Mouse (Mus musculus): ENCODE results near the gene Dtx3l. TPM values are rescaled to one million over a fixed set of nuclear protein-coding genes. Genes with fewer than 3 reads are reported as not detected.

Gene Dtx3l
- polyA plus RNA-seq, 1 experiment from 2014 or later = 7.7 TPM

GRCm38 (mm10) chr16:35941382-35941781 is 2.4 kb upstream of the Dtx3l start:
- H3K36me3 ChIP-seq (ENCODE audit: control insufficient read depth, insufficient read depth, low read length) = no peaks in the 10 kb centered on the region
- H3K9ac ChIP-seq (replicated peaks; ENCODE audit: low read depth, low read length) = no peak overlapping the region
- H3K4me2 ChIP-seq (replicated peaks; ENCODE audit: low read depth, low read length) = no peak overlapping the region
- H3K9me3 ChIP-seq (ENCODE audit: control insufficient read depth, low read depth, low read length) = no peaks in the 10 kb centered on the region
- peaks cover 3% of the 10 kb centered on the region; the same call in 1 of the 2 replicates for H3K4me1 ChIP-seq (ENCODE audit: control insufficient read depth, insufficient read depth, low read length)
- H3K27ac ChIP-seq (ENCODE audit: low read length) = no peak overlapping the region
- ATAC-seq (ENCODE audit: insufficient number of reproducible peaks, insufficient read depth, low FRiP score, low read depth) = no peak
- 85% methylated on average over 7 of the region's 7 CpGs for WGBS
- no peaks in the 10 kb centered on the region for H3K27me3 ChIP-seq (ENCODE audit: control insufficient read depth, insufficient read depth, low read length)
- no peak overlapping the region for H3K4me3 ChIP-seq (ENCODE audit: low read depth, low read length)

- no peak overlapping the region for H3K9ac ChIP-seq (replicated peaks; ENCODE audit: low read depth, low read length)
- H3K9me3 ChIP-seq (ENCODE audit: control insufficient read depth, low read depth, low read length) = no peaks in the 10 kb centered on the region
- no peaks in the 10 kb centered on the region for H3K36me3 ChIP-seq (ENCODE audit: control insufficient read depth, insufficient read depth, low read length)
- no peak overlapping the region for H3K27ac ChIP-seq (ENCODE audit: low read length)
- peak overlapping the region; percentile 60 for H3K4me3 ChIP-seq (ENCODE audit: low read depth, low read length)
- no peaks in the 10 kb centered on the region for H3K27me3 ChIP-seq (ENCODE audit: control insufficient read depth, insufficient read depth, low read length)
- WGBS = 14% methylated on average over 9 of the region's 9 CpGs
- peaks cover 3% of the 10 kb centered on the region; the same call in 1 of the 2 replicates for H3K4me1 ChIP-seq (ENCODE audit: control insufficient read depth, insufficient read depth, low read length)
- peak; percentile 48; the same call in 1 of the 2 replicates for ATAC-seq (ENCODE audit: insufficient number of reproducible peaks, insufficient read depth, low FRiP score, low read depth)
- H3K4me2 ChIP-seq (replicated peaks; ENCODE audit: low read depth, low read length) = peak overlapping the region; percentile 56
Observed at GRCm38 (mm10) chr16:35939690-35940089, 739 bp upstream of the Dtx3l start.

- H3K4me1 ChIP-seq (ENCODE audit: control insufficient read depth, insufficient read depth, low read length) = peaks cover 3% of the 10 kb centered on the region; the same call in 1 of the 2 replicates
- 13% methylated on average over 6 of the region's 6 CpGs for WGBS
- no peak overlapping the region for H3K27ac ChIP-seq (ENCODE audit: low read length)
- H3K9ac ChIP-seq (replicated peaks; ENCODE audit: low read depth, low read length) = peak overlapping the region; percentile 31
- no peak; the same call in 1 of the 2 replicates for ATAC-seq (ENCODE audit: insufficient number of reproducible peaks, insufficient read depth, low FRiP score, low read depth)
- peak overlapping the region; percentile 56 for H3K4me2 ChIP-seq (replicated peaks; ENCODE audit: low read depth, low read length)
- no peaks in the 10 kb centered on the region for H3K27me3 ChIP-seq (ENCODE audit: control insufficient read depth, insufficient read depth, low read length)
- H3K9me3 ChIP-seq (ENCODE audit: control insufficient read depth, low read depth, low read length) = no peaks in the 10 kb centered on the region
- H3K36me3 ChIP-seq (ENCODE audit: control insufficient read depth, insufficient read depth, low read length) = no peaks in the 10 kb centered on the region
- peak overlapping the region; percentile 60 for H3K4me3 ChIP-seq (ENCODE audit: low read depth, low read length)
Observed at GRCm38 (mm10) chr16:35939261-35939660, 310 bp upstream of the Dtx3l start.

- ATAC-seq (ENCODE audit: insufficient number of reproducible peaks, insufficient read depth, low FRiP score, low read depth) = no peak
- Histone ChIP-seq H3K27me3 (ENCODE audit: control insufficient read depth, insufficient read depth, low read length) (no peaks in the 10 kb centered on the region), H3K4me2 (replicated peaks; ENCODE audit: low read depth, low read length) (no peak overlapping the region), H3K9ac (replicated peaks; ENCODE audit: low read depth, low read length) (no peak overlapping the region), H3K9me3 (ENCODE audit: control insufficient read depth, low read depth, low read length) (no peaks in the 10 kb centered on the region), H3K27ac (ENCODE audit: low read length) (no peak overlapping the region), H3K4me3 (ENCODE audit: low read depth, low read length) (no peak overlapping the region), H3K36me3 (ENCODE audit: control insufficient read depth, insufficient read depth, low read length) (no peaks in the 10 kb centered on the region), H3K4me1 (ENCODE audit: control insufficient read depth, insufficient read depth, low read length) (no peaks in the 10 kb centered on the region)
- 74% methylated on average over 10 of the region's 10 CpGs for WGBS
Observed at GRCm38 (mm10) chr16:35933181-35933580, 5.8 kb downstream of the Dtx3l start.

- no peak overlapping the region for H3K4me3 ChIP-seq (ENCODE audit: low read depth, low read length)
- H3K4me1 ChIP-seq (ENCODE audit: control insufficient read depth, insufficient read depth, low read length) = no peaks in the 10 kb centered on the region
- no peak overlapping the region for H3K27ac ChIP-seq (ENCODE audit: low read length)
- WGBS = 86% methylated on average over 19 of the region's 19 CpGs
- H3K4me2 ChIP-seq (replicated peaks; ENCODE audit: low read depth, low read length) = no peak overlapping the region
- no peaks in the 10 kb centered on the region for H3K27me3 ChIP-seq (ENCODE audit: control insufficient read depth, insufficient read depth, low read length)
- no peaks in the 10 kb centered on the region for H3K9me3 ChIP-seq (ENCODE audit: control insufficient read depth, low read depth, low read length)
- no peak overlapping the region for H3K9ac ChIP-seq (replicated peaks; ENCODE audit: low read depth, low read length)
- no peaks in the 10 kb centered on the region for H3K36me3 ChIP-seq (ENCODE audit: control insufficient read depth, insufficient read depth, low read length)
- no peak for ATAC-seq (ENCODE audit: insufficient number of reproducible peaks, insufficient read depth, low FRiP score, low read depth)
Observed at GRCm38 (mm10) chr16:35932179-35933055, 6.5 kb downstream of the Dtx3l start.

- H3K27ac ChIP-seq (ENCODE audit: low read length) = no peak overlapping the region
- H3K4me3 ChIP-seq (ENCODE audit: low read depth, low read length) = no peak overlapping the region
- H3K36me3 ChIP-seq (ENCODE audit: control insufficient read depth, insufficient read depth, low read length) = no peaks in the 10 kb centered on the region
- no peak for ATAC-seq (ENCODE audit: insufficient number of reproducible peaks, insufficient read depth, low FRiP score, low read depth)
- H3K4me1 ChIP-seq (ENCODE audit: control insufficient read depth, insufficient read depth, low read length) = no peaks in the 10 kb centered on the region
- WGBS = 84% methylated on average over 5 of the region's 5 CpGs
- H3K9me3 ChIP-seq (ENCODE audit: control insufficient read depth, low read depth, low read length) = no peaks in the 10 kb centered on the region
- H3K27me3 ChIP-seq (ENCODE audit: control insufficient read depth, insufficient read depth, low read length) = no peaks in the 10 kb centered on the region
- H3K9ac ChIP-seq (replicated peaks; ENCODE audit: low read depth, low read length) = no peak overlapping the region
- H3K4me2 ChIP-seq (replicated peaks; ENCODE audit: low read depth, low read length) = no peak overlapping the region
Observed at GRCm38 (mm10) chr16:35924341-35924740, 14.6 kb downstream of the Dtx3l start.

- ATAC-seq (ENCODE audit: insufficient number of reproducible peaks, insufficient read depth, low FRiP score, low read depth) = no peak
- no peak overlapping the region for H3K4me3 ChIP-seq (ENCODE audit: low read depth, low read length)
- H3K9me3 ChIP-seq (ENCODE audit: control insufficient read depth, low read depth, low read length) = no peaks in the 10 kb centered on the region
- no peak overlapping the region for H3K27ac ChIP-seq (ENCODE audit: low read length)
- no peaks in the 10 kb centered on the region for H3K36me3 ChIP-seq (ENCODE audit: control insufficient read depth, insufficient read depth, low read length)
- H3K27me3 ChIP-seq (ENCODE audit: control insufficient read depth, insufficient read depth, low read length) = no peaks in the 10 kb centered on the region
- H3K4me1 ChIP-seq (ENCODE audit: control insufficient read depth, insufficient read depth, low read length) = no peaks in the 10 kb centered on the region
- 75% methylated on average over 7 of the region's 7 CpGs for WGBS
- H3K4me2 ChIP-seq (replicated peaks; ENCODE audit: low read depth, low read length) = no peak overlapping the region
- H3K9ac ChIP-seq (replicated peaks; ENCODE audit: low read depth, low read length) = no peak overlapping the region
Observed at GRCm38 (mm10) chr16:35923546-35924198, 15.3 kb downstream of the Dtx3l start.

GRCm38 (mm10) chr16:35922301-35922895 is 16.6 kb downstream of the Dtx3l start:
- Histone ChIP-seq H3K4me1 (ENCODE audit: control insufficient read depth, insufficient read depth, low read length) (no peaks in the 10 kb centered on the region), H3K27ac (ENCODE audit: low read length) (no peak overlapping the region), H3K9me3 (ENCODE audit: control insufficient read depth, low read depth, low read length) (no peaks in the 10 kb centered on the region), H3K4me3 (ENCODE audit: low read depth, low read length) (no peak overlapping the region), H3K27me3 (ENCODE audit: control insufficient read depth, insufficient read depth, low read length) (no peaks in the 10 kb centered on the region), H3K4me2 (replicated peaks; ENCODE audit: low read depth, low read length) (no peak overlapping the region), H3K9ac (replicated peaks; ENCODE audit: low read depth, low read length) (no peak overlapping the region), H3K36me3 (ENCODE audit: control insufficient read depth, insufficient read depth, low read length) (no peaks in the 10 kb centered on the region)
- WGBS = 68% methylated on average over 3 of the region's 3 CpGs
- no peak for ATAC-seq (ENCODE audit: insufficient number of reproducible peaks, insufficient read depth, low FRiP score, low read depth)

Measured in stomach, embryonic 14.5 days (tissue).